Mouse (Mus musculus) kidney, postnatal 10 days (tissue): ENCODE measurements around the gene Chmp4b.
A peak's percentile ranks its signal among the peaks of the same experiment; 100 is the strongest.

ENCODE experiments used
- DNase-seq: peaks from one replicate; pipeline ENCODE4 v3.0.0; 2021; ENCODE audit warnings: mixed read lengths

Chmp4b gene

DNA sequence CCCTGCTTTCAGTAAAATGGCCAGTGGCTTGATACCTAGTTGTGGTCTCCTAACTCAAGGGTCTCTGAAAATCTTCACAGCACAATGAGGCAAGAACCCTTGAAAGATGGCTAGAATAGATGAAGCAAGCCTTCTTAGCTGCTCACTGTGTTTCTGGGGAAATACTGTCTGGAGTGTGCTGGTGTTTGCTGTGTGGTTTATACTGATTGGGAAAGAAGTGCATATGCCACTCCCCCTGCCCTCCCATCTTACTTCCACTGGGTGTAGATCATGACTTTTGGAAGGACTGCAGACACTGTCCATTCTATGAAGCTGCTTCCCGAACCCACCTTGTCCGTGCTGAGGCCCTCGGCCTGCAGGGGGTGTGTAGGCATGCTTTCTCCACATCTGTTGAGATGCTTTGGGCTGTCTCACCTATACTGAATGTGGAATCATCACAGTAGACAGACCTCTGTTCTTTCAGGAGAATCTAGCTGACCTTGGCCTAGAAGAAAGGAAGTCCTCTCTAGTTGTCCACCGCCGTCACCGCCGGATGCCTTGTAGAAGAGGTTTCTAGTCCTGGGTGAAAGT lies 33.5 kb downstream of the Chmp4b start:
- DNase-seq, result no peak

- no peak for DNase-seq
These were observed 34.3 kb downstream of the Chmp4b start for GRCm38 (mm10) chr2:154685772-154686171.

- DNase-seq, result no peak
These were observed 35.3 kb downstream of the Chmp4b start for GRCm38 (mm10) chr2:154686819-154687218.

GRCm38 (mm10) chr2:154689391-154689790 lies 37.9 kb downstream of the Chmp4b start:
- DNase-seq, result no peak

- no peak for DNase-seq
These were observed 39.5 kb downstream of the Chmp4b start for GRCm38 (mm10) chr2:154690959-154691358.

DNA sequence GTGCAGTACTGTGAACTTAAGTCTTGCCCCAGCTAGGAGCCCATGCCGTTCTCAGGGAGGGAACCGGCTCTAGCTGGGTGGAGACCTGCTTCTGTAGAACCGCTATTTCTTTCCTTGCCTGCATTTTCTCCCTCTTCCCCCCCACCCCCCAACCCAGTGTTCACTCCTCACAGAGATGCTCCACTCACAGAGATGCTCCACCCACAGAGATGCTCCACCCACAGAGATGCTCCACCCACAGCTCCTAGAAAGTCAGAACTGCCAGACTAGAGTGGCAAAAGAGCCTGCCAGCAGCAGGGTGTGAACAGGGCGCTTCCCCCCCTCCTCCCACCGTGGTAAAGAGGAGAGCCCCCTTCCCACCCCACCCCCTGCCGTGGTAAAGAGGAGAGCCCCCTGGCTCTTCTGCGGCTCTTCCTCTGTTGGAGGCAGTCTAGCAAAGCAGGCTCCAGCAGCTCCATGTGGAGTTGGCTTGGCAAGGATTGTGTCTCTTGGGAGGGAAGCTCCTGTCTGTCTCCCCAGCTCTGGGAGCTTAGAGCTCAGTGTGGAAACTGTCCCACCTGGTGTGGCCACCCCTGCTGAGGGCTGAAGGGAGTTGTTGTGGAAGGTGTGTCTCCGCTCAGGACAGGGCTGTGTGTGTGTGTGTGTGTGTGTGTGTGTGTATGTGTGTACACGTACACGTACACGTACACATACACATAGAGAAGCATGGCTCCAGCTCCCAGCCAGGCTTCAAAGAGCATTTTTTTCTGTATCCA lies 41.9 kb downstream of the Chmp4b start:
- DNase-seq, result no peak

DNA sequence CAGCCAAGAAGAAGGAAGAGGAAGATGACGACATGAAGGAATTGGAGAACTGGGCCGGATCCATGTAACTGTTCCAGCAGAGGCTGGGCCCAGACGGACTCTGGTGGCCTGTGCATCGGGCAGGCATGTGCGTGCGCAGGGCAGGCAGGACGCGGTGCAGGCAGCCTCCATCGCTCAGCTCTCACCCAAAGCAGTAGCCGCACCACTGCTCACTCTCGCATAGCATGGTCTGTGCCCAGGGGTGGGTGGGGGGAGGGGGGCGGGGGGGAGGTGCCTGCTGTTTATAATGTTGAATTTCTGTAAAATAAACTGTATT lies 42.4 kb downstream of the Chmp4b start:
- DNase-seq, result peak; percentile 57

GRCm38 (mm10) chr2:154695690-154696089 lies 44.2 kb downstream of the Chmp4b start:
- DNase-seq, result no peak

DNA sequence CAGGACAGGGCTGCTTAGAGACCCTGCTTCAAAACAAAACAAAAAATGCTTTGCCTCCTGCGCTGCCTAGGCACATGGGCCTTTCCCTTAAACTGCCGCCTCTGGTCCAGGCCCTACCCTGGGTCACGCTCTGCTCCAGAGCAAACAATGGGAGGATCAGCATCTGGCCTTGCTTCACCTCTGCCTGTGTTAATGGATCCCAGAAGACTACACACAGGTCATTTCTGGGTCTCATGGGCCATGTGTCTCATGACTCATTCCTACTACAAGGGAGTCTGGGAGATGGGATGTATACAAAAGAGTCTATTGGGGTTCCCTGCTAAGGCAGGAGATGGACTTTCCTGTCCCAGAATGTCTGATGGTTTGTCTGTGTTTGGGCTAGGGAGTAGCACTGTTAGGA lies 45.2 kb downstream of the Chmp4b start:
- DNase-seq, result no peak

- DNase-seq, result no peak
These were observed 47.9 kb downstream of the Chmp4b start for GRCm38 (mm10) chr2:154699360-154699759.

- no peak for DNase-seq
These were observed 48.7 kb downstream of the Chmp4b start for GRCm38 (mm10) chr2:154700177-154700576.

DNA sequence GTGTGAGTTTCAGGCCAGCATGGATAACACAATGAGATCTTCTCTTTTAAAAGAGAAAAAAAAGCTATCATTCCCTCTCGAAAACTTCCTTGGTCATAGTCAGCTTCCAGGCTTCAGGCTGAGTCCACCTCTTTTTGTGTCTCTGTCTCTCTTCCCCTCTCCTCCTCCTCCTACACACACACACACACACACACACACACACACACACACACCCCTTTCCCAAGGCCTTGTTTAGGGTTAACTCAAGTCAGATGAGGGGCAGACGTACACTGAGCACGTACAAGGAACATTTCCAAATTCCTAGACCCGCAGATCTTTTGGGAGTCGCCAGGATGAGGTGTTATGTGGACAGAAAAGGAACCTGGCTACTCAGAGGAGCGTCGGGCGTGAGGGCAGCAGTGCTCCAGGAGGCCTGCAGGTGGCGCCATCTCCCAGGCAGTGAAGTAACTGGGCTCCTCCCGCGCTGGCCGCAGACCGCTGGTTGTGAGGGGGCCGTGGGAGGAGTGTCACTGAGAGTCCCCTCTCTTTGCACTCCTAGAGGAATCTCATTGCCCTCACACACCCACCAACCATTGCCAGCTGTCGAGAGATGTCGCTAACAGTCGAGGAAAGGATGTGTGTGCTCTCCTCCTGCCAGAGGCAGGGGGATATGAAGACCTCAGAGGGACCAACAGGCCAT lies 51.3 kb downstream of the Chmp4b start:
- DNase-seq, result peak; percentile 86

DNA sequence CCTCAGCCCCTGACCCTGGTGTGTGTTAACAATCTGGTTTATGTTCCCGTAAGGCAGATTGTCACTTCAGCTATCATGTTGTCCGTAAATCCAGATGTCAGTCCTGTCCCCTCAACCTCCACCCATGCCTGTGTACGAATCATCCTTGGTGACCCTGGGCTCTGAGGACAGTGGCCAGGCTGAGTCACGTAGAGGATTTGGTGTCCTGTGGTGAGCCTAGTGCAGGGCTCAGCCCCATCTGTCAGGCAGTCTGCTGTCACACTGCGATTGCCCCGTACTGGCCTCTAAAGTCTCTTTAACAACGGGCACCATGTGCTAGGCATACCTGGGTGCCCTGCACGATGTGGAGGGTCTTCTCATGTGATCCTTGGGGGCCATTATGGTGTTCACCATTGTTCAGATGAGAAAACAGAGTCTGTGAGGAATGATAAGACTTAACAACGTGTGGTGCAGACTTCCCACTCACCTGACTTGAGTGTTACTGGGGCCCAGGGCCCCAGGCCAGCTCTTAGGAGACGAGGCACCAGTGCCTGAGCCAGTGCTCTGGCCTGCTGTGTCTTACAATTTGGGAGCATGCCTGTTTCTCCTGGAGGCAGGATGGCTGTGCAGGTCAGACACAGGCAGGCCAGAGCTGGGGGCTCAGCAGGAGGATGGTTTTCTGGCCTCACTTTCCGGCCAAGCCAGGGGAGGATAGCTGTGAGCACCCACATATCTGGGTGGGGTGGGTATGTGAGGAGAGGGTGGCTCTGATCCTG lies 55.2 kb downstream of the Chmp4b start:
- no peak for DNase-seq

- DNase-seq, result no peak
These were observed 55.8 kb downstream of the Chmp4b start for GRCm38 (mm10) chr2:154707284-154707683.

DNA sequence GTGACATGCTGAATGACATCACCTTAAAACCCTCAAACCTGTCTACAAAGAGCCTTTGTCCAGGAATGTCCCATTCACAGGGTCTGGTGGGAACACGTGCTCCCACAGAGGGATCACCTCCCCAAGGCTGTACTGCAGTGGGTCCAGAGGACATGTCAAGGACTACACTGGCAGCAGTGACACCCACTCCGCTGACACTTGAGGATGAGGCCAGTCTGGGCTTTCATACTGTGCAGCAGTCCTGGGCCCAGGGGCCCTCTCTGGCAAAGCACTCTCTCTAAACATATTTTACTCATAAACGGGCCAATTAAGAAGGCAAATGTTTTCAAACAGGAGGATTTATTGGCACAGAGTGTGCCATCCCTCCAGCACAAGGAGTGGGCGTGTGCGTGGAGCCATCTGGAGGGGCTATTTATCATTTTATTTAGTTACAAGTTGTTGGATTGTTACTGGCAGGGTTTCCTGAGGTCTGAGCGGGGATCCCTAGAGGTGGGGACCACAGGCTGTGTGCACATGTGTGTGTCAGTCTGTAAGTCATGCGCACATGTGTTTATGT lies 56.4 kb downstream of the Chmp4b start:
- no peak for DNase-seq

- no peak for DNase-seq
These were observed 60.2 kb downstream of the Chmp4b start for GRCm38 (mm10) chr2:154711701-154712100.

- DNase-seq, result peak; percentile 62
These were observed 60.8 kb downstream of the Chmp4b start for GRCm38 (mm10) chr2:154712271-154712677.

DNA sequence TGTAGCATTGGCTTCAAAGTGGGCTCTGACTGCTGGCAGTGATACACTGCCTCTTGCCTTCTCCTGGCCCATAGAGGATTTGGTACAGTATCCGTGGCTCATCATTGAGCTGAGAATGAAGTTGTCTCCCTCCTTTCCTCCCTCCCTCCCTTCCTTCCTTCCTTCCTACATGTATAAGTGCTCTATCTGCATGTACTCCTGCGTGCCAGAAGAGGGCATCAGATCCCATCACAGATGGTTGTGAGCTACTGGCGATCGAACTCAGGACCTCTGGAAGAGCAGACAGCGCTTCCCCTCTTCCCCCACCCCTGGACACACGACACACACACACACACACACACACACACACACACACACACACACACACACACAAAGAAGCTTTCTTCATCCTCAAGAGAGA lies 61.6 kb downstream of the Chmp4b start:
- peak; percentile 37 for DNase-seq

- no peak for DNase-seq
These were observed 62.5 kb downstream of the Chmp4b start for GRCm38 (mm10) chr2:154713964-154714363.

GRCm38 (mm10) chr2:154716586-154716985 lies 65.1 kb downstream of the Chmp4b start:
- DNase-seq, result no peak

GRCm38 (mm10) chr2:154717081-154717480 lies 65.6 kb downstream of the Chmp4b start:
- no peak for DNase-seq

DNA sequence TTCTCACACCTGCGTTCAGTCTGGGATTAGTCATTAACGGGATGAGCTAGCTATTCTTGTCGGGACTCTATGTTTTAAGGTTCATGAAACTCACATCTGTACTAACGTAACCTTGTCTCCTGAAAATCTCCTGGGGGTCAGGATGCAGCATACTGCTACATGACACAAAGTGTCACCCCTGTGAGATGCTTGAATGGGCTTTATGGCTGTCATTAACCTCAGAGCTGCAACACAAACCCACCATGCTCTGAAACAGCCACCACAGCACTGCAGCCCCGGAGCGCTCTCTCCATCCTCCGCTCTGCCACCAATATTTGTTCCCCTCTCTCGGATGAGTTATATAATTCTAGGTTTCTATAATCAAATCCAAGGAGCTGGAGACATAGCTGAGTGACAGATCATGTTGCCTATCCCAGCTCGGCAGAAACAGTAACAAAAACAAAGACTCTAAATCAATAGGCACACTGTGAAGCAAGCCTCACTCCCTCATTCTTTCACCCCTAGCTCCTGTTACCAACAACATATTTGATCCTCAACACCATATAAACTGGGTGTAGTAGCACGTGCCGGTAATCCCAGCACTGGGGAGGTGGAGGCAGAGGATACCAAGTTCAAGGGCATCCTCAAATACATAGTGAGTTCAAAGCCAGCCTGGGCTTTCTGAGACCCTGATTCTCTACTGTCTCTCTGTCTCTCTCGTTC lies 67.5 kb downstream of the Chmp4b start:
- DNase-seq, result no peak

- no peak for DNase-seq
These were observed 68.8 kb downstream of the Chmp4b start for GRCm38 (mm10) chr2:154720315-154720714.
